Mouse (Mus musculus): Measurements from ENCODE around the gene Armh3.

DNA sequence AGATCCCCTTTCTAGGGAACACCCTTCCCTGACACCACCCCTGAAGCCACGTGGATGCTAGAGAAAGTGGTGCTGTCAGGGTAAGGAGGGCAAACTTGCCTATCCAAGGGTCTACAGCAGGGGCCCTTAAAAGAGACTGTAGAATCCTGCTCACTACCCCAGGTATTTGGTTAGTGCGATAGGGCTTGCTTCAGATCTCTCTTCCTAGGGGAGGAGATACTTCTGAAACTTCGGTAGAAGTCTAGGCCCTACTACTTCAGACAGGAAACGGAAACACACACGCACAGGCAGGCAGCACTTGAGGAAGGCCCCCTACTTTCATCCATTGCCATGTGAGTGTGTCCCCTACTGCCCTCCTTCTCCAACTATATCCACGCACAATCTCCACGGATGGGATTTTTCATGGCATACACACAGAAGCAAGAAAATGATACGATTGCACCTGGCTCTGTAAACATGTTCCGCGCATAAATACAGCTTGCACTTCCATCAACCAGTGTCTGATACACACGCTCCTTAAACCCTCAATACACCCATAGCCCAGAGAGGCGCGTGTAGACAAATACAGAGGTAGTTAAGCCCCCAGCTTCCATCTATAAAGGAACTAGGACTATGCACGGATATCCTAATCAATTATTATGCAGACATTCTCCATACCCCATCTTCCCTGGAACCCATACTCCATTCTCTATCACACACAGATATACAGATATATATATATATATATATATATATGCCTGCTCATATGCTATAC lies 42.0 kb upstream of the Armh3 start:
- TF ChIP-seq CTCF (IDR thresholded peaks at IDR 0.05; ENCODE audit: low read depth, low read length) (no peak), EP300 (IDR thresholded peaks at IDR 0.05; ENCODE audit: insufficient read depth, low read depth, low read length) (no peak)

Data from ES-Bruce4 (cell line).